Mouse (Mus musculus) right cerebral cortex, postnatal 10 days (tissue): ENCODE results near the gene Clip1.

ENCODE experiments used
- DNase-seq, 2 experiments: peaks; one replicate each; pipeline ENCODE4 v3.0.0; 2021; ENCODE audit warnings: low spot score in 2 of 2

Gene Clip1

GRCm38 (mm10) chr5:123670800-123671472 lies 13.5 kb downstream of the Clip1 start:
- no peak for DNase-seq

- no peak for DNase-seq
Measured at GRCm38 (mm10) chr5:123669991-123670799, 14.2 kb downstream of the Clip1 start.

GRCm38 (mm10) chr5:123667915-123668314 lies 16.5 kb downstream of the Clip1 start:
- no peak for DNase-seq

DNA sequence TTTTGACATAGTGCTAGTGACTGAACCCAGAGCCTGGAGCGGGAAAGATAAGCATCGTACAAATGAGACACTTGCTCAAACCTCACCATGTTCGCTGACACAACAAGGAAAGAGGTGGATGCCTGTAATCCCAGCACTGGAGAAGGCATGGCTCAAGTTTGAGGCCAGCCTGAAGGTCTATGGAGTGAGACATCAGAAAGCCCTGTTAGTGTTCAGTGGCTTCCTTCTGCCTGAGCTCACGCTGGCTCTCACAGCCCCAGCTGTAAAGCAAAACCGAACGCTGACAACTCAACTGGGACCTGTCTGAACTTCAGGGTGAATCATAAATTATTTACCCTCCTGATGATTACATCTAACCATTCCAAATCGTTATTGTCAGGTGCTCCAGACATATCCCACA lies 18.5 kb downstream of the Clip1 start:
- DNase-seq, result no peak

DNA sequence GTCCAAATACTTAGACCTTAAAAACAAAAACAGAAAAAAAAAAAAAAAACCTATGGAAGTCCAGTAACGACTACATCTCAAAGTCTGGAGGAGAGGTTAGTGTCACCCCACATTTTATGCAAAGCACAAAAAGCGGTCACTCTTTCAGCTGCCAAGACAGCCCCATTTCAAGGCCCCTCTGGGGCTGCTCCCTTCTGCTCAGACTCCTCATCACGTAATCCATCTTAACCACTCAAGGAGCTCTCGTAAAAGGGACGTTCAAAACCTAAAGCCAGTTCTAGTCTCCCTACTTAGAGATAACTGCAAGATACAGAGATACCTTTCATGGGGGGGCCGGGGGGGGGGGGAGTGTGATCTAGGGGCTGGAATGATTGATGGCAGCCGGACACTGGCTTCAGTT lies 20.1 kb downstream of the Clip1 start:
- DNase-seq, result no peak

DNA sequence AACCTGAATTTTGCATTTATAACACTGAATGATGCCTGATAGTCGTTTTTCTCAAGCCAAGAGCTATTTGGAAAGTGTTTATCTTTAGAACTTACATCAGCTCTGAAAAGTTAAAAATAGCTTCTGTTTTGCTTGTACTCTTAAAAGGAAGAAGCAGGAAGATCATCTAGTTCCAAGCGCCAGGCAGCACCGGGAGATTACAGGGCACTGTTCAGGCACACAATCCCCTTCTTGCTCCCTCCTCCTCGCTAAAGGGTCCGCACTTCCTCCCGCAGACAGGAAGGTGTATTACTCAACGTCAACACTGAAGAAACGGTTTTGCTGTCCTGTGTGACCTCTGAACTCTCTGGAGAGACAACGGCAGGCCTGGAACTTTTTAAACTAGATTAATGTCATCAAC lies 22.4 kb downstream of the Clip1 start:
- DNase-seq, result no peak

- no peak for DNase-seq
Measured at GRCm38 (mm10) chr5:123661602-123662001, 22.8 kb downstream of the Clip1 start.

GRCm38 (mm10) chr5:123657651-123658050 lies 26.8 kb downstream of the Clip1 start:
- no peak for DNase-seq

GRCm38 (mm10) chr5:123654937-123655336 lies 29.5 kb downstream of the Clip1 start:
- no peak for DNase-seq

- no peak for DNase-seq
Measured at GRCm38 (mm10) chr5:123653287-123653801, 31.1 kb downstream of the Clip1 start.

DNA sequence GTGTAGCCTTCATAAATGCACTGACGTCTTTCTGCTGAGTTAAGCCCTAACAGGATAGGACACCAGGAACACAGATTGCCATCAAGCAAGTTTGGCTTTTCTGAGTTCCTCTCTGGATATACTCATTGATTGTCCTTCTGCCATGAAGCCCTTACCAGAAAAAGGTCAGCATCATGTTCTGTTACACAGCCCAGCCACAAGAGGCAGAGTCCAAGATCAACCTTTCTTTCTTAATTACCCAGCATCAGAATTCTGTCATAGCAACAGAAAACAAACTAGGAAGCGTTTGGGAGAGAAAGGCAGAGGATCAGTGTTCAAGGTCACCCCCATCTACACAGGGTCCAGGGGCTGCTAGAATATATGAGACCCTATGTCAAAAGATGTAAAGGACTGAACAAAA lies 33.6 kb downstream of the Clip1 start:
- no peak for DNase-seq

GRCm38 (mm10) chr5:123642401-123642800 lies 42.0 kb downstream of the Clip1 start:
- DNase-seq, result no peak

- DNase-seq, result no peak
Measured at GRCm38 (mm10) chr5:123641259-123641900, 43.0 kb downstream of the Clip1 start.

- no peak for DNase-seq
Measured at GRCm38 (mm10) chr5:123640181-123640580, 44.2 kb downstream of the Clip1 start.

- no peak for DNase-seq
Measured at GRCm38 (mm10) chr5:123631210-123631609, 53.2 kb downstream of the Clip1 start.

DNA sequence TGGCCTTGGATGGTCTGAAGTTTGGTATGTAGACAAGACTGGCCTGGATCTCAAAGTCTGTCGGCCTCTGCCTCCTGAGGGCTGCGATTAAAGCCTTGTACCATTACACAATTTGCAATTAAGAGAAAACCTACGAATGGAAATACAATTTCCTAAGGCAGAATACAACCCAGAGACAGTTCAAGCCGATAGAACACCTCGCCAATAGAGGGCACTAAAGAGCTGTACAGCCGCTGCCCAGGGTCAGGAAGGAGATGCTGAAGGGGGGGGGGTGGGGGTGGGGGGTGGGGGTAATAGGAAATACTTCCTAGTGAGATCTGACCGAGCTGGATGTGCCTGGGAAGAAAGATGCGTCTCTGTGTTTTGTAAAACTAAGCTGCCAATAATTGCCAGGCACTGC lies 57.8 kb downstream of the Clip1 start:
- DNase-seq, result peak in 1 of 2 experiments; percentile 61

DNA sequence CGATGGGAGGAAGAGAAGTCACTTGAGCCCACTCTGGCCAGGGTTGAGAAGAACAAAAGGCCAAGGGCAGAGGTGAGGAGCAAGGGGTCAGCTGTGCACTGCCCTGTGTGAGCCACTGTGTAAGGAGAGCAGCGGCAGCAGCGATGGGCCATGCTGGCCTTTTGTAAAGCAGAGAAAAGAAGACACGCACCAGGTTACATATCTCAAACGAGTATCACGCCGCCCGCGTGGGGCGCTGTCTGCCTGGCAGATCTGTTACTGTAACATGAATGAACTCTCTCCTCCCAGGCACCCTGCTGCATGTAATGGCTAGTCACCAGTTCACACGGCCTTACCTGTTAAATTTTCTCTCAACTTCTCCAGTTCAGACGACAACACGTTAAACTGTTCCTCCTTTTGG lies 62.0 kb downstream of the Clip1 start:
- no peak for DNase-seq

- no peak for DNase-seq
Measured at GRCm38 (mm10) chr5:123618558-123618957, 65.9 kb downstream of the Clip1 start.

- no peak for DNase-seq
Measured at GRCm38 (mm10) chr5:123614246-123614645, 70.2 kb downstream of the Clip1 start.

GRCm38 (mm10) chr5:123609843-123610242 lies 74.6 kb downstream of the Clip1 start:
- peak; percentile 90 to 92 for DNase-seq

DNA sequence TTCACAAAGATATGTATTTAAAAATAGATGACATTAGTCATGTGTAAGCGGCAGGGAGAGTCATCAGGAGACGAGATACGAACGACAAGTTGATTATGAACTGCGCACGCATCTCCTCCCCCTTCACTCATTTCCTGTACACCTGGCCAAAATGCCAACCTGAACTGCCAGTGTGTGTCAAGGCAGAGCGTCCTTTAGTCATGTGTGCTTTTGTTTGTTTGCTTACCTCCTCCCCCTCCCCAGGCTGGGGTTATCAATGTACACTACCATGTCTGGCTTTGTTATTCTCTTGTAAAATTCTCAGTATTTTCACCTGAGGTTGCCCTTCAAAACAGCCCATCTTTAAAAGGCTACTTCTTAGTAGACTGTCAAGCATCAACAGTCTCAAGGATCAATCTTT lies 75.0 kb downstream of the Clip1 start:
- DNase-seq, result no peak

DNA sequence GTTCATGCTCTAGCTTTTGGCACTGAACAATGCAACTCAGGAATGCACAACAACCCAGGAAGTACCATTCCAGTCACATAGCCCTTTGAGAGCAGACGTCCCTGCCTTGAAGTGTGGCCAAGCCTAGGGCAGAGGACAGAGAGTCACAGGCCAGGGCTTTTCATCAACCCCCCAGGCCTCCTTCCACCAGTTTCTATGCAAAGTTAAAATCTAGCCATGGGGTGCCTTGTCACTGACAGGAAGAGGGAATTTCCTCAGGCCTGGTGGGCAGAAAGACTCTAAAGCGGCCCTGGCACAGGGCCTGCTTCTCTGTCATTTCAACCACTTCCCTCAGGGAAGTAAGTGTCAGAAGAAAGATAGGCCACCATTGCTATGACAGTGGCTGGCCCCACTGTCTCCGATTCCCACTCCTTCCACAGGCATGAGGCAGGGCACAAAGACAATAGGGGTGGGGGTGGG lies 77.2 kb downstream of the Clip1 start:
- no peak for DNase-seq
